Mouse (Mus musculus): ENCODE results near the gene Gvin1. TPM values are rescaled to one million over a fixed set of nuclear protein-coding genes. Genes with fewer than 3 reads are reported as not detected.

The Gvin1 gene
- 1.5 and 1.6 TPM in 2 replicates for polyA plus RNA-seq (2015; fragmentation: Nextera tagmentation; extraction: Ambion mirVana)

DNA sequence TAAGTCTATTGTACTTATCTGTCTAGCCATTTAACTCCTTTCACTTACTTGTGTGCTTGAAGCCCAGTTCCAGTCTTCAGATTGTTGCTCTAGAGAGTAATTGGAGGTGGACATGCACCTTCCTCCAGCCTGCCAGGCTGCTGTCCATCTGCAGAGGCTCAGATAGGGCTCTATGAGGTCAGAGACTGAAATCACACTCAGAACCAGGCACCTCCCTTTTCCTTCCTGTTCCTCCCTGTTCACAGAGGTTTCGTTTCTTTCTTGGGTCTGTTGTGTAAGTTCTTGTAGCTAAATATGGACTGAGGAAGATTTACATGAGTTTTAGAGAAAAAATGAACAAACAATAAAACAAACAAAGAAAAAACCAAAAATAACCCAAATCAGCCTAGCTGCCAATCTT, at the start of gene Gvin1:
Gvin1 (minus strand) TSS at position 150 of the 400 bp plus-strand sequence.

